Mouse (Mus musculus) granulocyte monocyte progenitor cell, adult 5-6 weeks (primary cell): Measurements from ENCODE around the gene Ambra1. TPM values are rescaled to one million over a fixed set of nuclear protein-coding genes. Genes with fewer than 3 reads are reported as not detected.

Source experiments
- ATAC-seq: replicated peaks from 2 replicates; pipeline ENCODE4 v1.8.0; 2016; ENCODE audit warnings: mild to moderate bottlenecking, moderate TSS enrichment, inconsistent platforms; ENCODE audit not compliant: poor library complexity, severe bottlenecking
- total RNA-seq, 2 experiments: library from RNA; stranded (forward) in 1 of 2; stranded (reverse) in 1 of 2; fragments of 200-712, 200-1000 nt in 1 of 2; fragments of >200 nt in 1 of 2; fragmentation: Nextera tagmentation in 1 of 2; gene quantifications; 2 replicates each; pipeline ENCODE4 v1.2.3; 2014 to 2017

Gene Ambra1
- total RNA-seq, 2 experiments from 2014 or later, result 24.6 to 27.0 TPM

- ATAC-seq, result peak; percentile 23
Measured at GRCm38 (mm10) chr2:91955875-91956274, 225.9 kb downstream of the Ambra1 start.

- peak; percentile 65 for ATAC-seq
Measured at GRCm38 (mm10) chr2:91957096-91957495, 227.2 kb downstream of the Ambra1 start.

- no peak for ATAC-seq
Measured at GRCm38 (mm10) chr2:91958049-91958448, 228.1 kb downstream of the Ambra1 start.

GRCm38 (mm10) chr2:91958701-91959457, 228.9 kb downstream of the Ambra1 start:
- ATAC-seq, result peak; percentile 36

GRCm38 (mm10) chr2:91959544-91960410, 229.8 kb downstream of the Ambra1 start:
- ATAC-seq, result no peak

- no peak for ATAC-seq
Measured at GRCm38 (mm10) chr2:91960459-91960858, 230.5 kb downstream of the Ambra1 start.

GRCm38 (mm10) chr2:91961901-91962761, 232.2 kb downstream of the Ambra1 start:
- ATAC-seq, result no peak

- no peak for ATAC-seq
Measured at GRCm38 (mm10) chr2:91962864-91963401, 233.0 kb downstream of the Ambra1 start.

- ATAC-seq, result peak; percentile 57
Measured at GRCm38 (mm10) chr2:91963443-91963932, 233.6 kb downstream of the Ambra1 start.

GRCm38 (mm10) chr2:91964610-91965204, 234.8 kb downstream of the Ambra1 start:
- no peak for ATAC-seq

GRCm38 (mm10) chr2:91965417-91965816, 235.5 kb downstream of the Ambra1 start:
- ATAC-seq, result peak; percentile 70

GRCm38 (mm10) chr2:91966367-91966766, 236.4 kb downstream of the Ambra1 start:
- ATAC-seq, result peak; percentile 42

- ATAC-seq, result no peak
Measured at GRCm38 (mm10) chr2:91967962-91968361, 238.0 kb downstream of the Ambra1 start.

Other genes starting within 250 kb of the Ambra1 start
- 44.9 and 84.2 TPM in 2 replicates for gene Ckap5, start 203.4 kb upstream of the Ambra1 start, total RNA-seq (2014; fragmentation: Nextera tagmentation)
- gene Ckap5, start 203.4 kb upstream of the Ambra1 start, total RNA-seq (2017), result 80.5 and 87.9 TPM in 2 replicates
- not detected in 2 replicates for gene F2, start 93.7 kb upstream of the Ambra1 start, total RNA-seq (2014; fragmentation: Nextera tagmentation)
- not detected in 2 replicates for gene F2, start 93.7 kb upstream of the Ambra1 start, total RNA-seq (2017)
- gene Zfp408, start 80.3 kb upstream of the Ambra1 start, total RNA-seq (2014; fragmentation: Nextera tagmentation), result 7.0 and 10.3 TPM in 2 replicates
- 5.8 and 8.7 TPM in 2 replicates for gene Zfp408, start 80.3 kb upstream of the Ambra1 start, total RNA-seq (2017)
- gene Arhgap1, start 80.3 kb upstream of the Ambra1 start, total RNA-seq (2014; fragmentation: Nextera tagmentation), result 66.5 and 81.6 TPM in 2 replicates
- 33.2 and 40.2 TPM in 2 replicates for gene Arhgap1, start 80.3 kb upstream of the Ambra1 start, total RNA-seq (2017)
- gene Atg13, start 19.6 kb upstream of the Ambra1 start, total RNA-seq (2014; fragmentation: Nextera tagmentation), result 25.6 and 31.5 TPM in 2 replicates
- 5.2 and 7.2 TPM in 2 replicates for gene Atg13, start 19.6 kb upstream of the Ambra1 start, total RNA-seq (2017)
- 9.2 and 12.2 TPM in 2 replicates for gene Harbi1, start 19.3 kb upstream of the Ambra1 start, total RNA-seq (2014; fragmentation: Nextera tagmentation)
- gene Harbi1, start 19.3 kb upstream of the Ambra1 start, total RNA-seq (2017), result 10.0 and 18.2 TPM in 2 replicates
- gene Chrm4, start 197.1 kb downstream of the Ambra1 start, total RNA-seq (2014; fragmentation: Nextera tagmentation), result not detected in 2 replicates
- 0.26 TPM in 1 of 2 replicates, not detected in the other for gene Chrm4, start 197.1 kb downstream of the Ambra1 start, total RNA-seq (2017)
- gene Mdk, start 202.2 kb downstream of the Ambra1 start, total RNA-seq (2014; fragmentation: Nextera tagmentation), result 1.3 and 4.1 TPM in 2 replicates
- not detected in 2 replicates for gene Mdk, start 202.2 kb downstream of the Ambra1 start, total RNA-seq (2017)
- gene Gm9821, start 215.6 kb downstream of the Ambra1 start, total RNA-seq (2014; fragmentation: Nextera tagmentation), result not detected in 2 replicates
- 0.21 TPM in 1 of 2 replicates, not detected in the other for gene Gm9821, start 215.6 kb downstream of the Ambra1 start, total RNA-seq (2017)
- gene Dgkz, start 245.7 kb downstream of the Ambra1 start, total RNA-seq (2014; fragmentation: Nextera tagmentation), result 115 and 135 TPM in 2 replicates
- 75.7 and 89.4 TPM in 2 replicates for gene Dgkz, start 245.7 kb downstream of the Ambra1 start, total RNA-seq (2017)